Mouse (Mus musculus) ES-Bruce4 (cell line): Measurements from ENCODE around the gene Erc2.

ENCODE experiments used
- CTCF ChIP-seq: IDR thresholded peaks from one replicate; pipeline ENCODE4 v1.8.1; 2011; ENCODE audit warnings: low read depth, low read length
- EP300 ChIP-seq: IDR thresholded peaks from 2 replicates; pipeline ENCODE4 v1.6.1; 2011; ENCODE audit warnings: low read depth, low read length; ENCODE audit not compliant: insufficient read depth
- POLR2A ChIP-seq: IDR thresholded peaks from one replicate; pipeline ENCODE4 v1.8.1; 2011; ENCODE audit warnings: low read length; ENCODE audit not compliant: insufficient read depth

- TF ChIP-seq CTCF (no peak), EP300 (no peak), POLR2A (no peak)
Measured at GRCm38 (mm10) chr14:28230563-28230962, 608.3 kb downstream of the Erc2 start.
